Mouse (Mus musculus) kidney, adult 8-10 months (tissue): ENCODE results near the gene Msrb3.

Source experiments
- DNase-seq, 2 experiments: peaks; one replicate each; pipeline ENCODE4 v3.0.0; 2022

The Msrb3 gene

DNA sequence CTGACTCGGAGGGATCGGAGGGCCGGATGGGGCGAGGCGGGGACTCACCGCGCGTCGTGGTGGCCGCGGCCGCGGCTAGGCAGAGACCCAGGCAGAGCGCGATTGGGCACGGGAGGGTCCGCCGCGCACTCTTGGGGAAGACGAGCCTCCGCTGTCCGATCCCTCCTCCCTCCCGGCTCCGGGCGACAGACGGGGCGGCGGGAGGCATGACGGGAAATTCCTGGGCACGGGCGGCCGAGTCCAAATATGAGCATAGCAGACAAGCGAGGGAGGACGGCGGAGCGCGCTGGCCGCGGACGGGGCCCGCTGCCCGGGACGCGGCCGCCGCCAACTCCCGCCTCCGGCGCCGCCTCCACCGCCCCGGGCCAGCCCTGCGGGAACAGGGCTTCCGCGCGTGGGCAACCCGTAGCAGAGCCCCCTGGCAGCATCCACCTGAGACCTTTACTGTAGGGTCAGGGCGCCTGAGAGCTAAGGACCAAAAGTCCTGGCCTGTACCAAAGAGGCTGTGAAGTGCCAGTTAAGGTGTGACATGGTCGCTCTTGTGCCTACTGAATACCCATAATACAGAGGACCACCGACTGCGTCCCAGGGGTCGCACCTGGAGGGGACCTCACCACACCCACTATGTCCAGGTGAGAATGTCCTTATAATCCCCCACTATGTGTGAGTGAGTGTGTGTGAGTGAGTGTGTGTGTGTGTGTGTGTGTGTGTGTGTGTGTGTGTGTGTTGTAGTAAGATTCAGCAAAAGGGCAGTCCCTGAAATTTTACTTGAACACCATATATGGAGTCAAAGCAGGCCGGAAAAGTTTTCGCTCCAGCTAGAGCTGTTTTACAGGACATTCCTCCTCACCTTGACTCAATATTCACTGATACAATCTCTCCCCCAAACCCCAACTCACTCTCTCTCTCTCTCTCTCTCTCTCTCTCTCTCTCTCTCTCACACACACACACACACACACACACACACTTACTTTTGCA, at the start of gene Msrb3:
TSS of gene Msrb3 (minus strand) at position 317 of the 978 bp plus-strand sequence.
- peak; percentile 75 to 77 for DNase-seq

DNA sequence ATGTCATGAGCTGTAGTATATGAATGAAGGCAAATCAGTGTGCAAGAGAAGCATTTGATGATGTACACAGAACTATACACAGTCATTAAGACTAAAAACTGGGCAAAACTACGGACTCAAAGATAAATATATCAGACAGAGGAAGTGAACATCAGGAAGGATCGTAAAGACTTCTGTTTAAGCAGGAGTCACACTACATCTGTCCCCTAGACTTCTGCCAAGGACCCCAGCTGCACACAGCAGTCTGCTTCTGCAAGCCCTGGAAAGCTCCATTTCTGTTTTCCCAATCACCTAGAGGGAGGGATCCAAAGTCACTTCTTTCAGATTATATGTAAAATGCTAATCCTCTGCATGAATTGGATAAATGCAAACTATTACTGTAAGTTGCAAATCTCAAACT, 49.6 kb upstream of the Msrb3 start:
- no peak for DNase-seq

DNA sequence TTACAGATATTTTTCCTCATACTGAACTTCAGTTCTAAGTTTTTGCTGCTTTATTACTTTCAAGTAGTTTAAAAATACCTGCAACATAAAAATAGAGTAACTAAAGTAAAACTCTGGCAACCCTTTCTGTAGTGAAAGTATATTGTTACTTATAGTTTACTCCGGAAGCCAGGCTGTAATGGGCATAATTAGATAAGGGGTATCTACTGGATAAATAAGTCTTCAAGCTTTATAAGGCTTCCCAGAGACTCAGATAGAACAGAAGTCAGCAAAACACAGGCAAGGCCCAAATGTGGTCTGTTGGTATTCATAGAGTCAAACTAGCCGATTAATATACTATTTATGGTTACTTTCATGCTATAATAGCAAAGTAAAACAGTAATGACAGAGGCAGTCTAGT, 48.9 kb upstream of the Msrb3 start:
- no peak for DNase-seq

DNA sequence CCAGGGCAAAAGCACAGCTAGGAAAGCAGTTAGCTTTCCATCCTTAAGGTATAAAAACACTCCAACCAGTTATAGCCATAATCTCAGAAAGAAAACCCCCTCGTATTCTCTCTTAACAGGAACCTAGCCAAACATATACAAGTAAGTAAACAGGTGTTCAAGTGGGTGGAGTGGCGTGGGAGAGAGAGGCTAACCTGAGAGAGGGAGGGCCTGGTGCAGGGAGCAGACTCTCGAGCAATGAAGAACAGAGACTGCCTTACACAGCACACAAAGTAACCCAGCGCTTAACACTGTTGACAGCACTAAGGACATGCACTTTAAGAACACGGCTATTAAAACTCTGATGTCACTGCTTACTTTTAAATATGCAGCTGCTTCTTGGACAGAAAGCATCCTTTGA, 47.9 kb upstream of the Msrb3 start:
- no peak for DNase-seq

DNA sequence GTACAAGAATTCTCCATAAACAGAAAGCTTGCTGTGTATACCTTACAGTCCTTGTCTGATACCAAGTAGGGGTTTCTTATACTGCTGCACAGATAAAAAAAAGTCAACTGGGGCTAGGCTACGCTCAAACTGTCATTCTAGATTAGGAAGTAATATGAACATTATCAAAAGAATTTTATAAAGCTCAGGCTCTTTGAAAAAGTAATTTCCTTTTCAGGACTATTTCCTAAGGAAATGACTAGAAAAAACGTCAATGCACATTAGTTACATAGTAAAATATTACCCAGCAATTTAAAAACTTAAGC, 40.0 kb upstream of the Msrb3 start:
- no peak for DNase-seq

DNA sequence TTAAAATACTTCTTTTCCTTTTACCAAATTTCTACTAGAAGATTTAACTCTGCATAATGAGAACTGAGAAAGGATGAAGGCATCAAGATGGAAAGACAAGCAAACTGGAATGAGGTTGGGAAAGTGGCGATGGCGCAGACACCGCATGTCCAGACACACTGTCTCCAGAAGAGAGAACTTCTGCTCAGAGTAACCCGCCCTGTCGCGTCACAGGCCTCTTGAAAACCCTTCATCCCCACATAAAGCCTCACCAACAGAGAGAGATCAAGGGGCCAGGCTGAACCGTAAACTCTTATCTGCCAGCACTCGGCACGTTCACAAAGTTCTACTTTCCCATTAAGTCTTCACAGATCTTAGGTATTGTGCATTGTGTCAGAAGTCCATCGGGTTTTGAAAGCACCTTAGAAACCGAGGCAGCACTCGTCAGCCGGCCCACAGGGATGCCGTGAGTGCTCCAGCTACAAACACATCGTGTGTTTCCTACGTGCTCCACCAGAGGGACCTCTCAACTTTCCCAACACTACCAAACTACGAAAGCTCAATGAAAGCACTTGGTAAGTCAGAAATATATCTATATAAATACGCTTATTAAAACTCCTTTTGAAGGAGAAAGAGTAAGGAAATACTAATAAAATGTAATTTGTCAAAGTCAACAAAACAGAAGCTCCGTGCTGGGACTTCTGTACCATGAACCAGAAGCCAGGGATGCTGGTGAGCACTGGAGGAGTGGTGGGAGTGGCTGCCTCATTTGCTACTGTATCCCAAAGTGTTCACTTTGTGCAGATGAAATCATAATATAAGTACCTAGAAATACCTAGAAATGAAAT, 39.4 kb upstream of the Msrb3 start:
- DNase-seq, result peak; percentile 11 to 51

DNA sequence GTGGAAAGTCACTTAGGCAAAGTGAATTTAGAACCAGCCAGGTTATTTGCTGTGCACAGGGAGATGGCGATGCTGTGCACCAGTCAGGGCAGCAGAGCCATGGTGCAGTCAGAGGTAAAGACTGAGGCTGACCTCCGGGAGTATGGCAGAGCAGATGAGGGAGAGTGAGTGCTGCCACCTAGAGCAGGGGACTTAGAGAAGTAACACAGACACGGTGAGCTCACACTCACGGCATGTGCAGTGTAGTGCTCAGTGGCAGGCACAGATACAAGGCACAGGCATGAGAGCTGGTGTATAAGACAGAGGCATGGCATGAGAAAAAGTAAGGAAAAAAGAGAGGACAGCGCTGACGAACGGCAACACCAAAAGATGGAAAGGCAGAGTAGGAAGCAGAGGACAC, 30.6 kb upstream of the Msrb3 start:
- DNase-seq, result no peak

DNA sequence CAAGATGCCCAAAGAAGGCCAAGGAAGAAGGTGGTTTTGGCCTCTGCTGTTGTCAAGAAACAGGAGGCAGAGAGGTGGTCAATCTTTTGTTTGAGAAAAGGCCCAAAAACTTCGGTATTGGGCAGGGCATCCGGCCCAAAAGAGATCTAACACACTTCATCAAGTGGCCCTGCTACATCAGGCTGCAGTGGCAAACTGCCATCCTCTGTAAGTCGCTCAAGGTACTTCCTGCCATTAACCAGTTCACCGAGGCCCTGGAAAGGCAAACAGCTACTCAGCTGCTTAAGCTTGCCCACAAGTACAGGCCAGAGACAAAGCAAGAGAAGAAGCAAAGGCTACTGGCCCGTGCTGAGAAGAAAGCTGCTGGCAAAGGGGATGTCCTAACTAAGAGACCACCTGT, 29.3 kb upstream of the Msrb3 start:
- no peak for DNase-seq

DNA sequence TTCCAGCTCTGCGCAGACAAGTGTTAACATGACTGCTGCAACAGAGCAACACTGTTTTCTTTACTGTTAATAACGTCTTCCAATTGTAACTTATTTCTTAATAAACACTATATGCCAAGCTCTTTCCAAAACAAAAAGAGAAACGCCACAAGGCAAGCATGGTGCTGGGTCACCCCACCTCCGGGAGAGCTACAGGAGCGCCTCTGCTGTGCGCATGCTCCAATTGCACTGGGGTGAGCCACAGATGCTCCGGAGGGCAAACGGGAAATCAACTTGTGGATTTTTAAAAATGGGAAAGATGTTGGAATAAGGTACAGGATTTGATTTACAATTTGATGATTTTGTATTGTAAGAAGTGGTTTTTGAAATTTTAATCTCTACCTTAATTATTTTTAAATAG, 27.3 kb upstream of the Msrb3 start:
- no peak for DNase-seq

DNA sequence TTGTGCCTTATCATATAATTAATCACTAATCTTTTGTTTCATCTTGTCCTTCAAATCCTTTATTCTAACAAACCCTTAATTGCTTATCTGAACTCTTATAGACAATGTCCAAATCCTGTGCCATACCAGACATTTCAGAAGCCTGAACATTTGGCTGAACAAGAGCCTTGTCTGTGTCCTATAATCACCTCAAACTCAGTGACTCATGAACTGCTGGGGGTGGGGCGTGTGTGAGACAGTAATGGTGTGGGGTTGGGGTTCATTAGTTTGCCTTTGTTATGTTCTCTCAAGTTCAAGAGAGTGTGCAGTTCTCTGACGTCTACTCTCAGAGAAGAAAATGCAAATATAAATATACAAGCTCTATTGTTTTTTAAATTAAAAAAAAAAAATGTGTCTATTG, 22.6 kb upstream of the Msrb3 start:
- no peak for DNase-seq

DNA sequence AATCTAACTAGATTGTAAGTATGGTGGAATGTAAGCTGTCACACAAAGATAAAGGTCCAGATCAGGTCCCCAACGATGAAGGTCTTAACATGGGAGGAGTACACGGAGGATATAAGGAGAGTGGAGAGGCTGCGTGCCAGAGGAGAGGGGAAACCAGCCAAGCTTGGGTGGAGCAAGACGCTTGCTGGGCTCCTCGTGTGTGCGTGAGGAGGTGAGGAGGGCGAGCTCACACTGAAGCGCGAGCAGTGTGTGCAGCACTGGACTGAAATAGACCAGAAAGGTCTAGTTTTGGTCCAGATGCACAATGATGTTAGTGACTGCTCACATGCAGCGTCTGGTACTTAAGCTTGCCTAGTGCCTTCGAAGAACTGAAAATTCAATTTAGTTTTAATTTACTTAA, 21.7 kb upstream of the Msrb3 start:
- DNase-seq, result no peak

DNA sequence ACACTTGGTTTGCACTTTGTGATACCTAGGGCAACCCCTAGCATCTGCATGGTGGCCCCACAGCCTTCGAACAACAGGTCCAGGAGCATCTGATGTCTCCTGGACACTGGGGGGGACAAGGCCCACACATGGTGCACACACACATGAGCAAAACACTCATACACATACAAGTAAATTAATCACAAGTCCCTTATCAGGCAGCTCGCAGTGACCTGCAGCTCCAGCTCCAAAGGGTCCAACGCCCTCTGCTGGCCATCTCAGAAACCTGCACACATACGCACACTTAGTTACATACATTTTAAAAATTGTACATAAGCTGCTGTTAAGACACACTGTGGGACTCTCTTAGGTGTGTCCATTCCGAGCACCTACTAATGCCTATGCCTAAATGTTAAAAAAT, 17.3 kb upstream of the Msrb3 start:
- DNase-seq, result no peak

DNA sequence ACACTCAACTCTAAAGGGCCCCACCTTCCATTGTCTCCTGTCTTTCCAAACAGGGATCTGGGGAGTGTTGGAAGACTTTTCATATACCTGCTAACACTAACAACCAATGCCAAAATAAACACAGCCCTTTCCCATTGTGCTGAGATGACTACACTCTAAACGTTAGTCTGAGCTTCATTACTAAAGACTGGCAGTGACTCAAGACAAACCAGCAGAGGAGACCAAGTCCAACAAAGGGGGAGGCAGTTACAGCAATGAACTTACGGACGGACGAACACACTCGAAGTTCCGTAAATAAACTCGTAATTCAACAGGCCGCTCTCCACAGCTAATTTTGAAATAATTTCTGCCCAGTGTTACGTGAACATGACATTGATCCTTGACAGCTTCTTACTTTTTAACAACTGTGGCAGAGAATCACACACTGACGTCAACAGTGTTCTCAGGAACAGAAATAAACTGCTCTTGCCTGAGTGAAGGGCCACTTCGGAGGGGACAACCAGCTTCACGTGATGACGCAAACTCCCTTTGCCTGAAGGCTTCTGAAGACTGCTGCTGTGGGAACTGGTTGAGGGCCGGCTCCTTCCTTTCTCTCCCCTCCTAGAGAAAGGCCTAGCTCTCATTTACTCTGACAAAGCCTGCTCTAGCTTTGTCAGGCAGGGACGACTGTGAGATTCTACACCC, 16.2 kb upstream of the Msrb3 start:
- DNase-seq, result peak in 1 of 2 experiments; percentile 5

DNA sequence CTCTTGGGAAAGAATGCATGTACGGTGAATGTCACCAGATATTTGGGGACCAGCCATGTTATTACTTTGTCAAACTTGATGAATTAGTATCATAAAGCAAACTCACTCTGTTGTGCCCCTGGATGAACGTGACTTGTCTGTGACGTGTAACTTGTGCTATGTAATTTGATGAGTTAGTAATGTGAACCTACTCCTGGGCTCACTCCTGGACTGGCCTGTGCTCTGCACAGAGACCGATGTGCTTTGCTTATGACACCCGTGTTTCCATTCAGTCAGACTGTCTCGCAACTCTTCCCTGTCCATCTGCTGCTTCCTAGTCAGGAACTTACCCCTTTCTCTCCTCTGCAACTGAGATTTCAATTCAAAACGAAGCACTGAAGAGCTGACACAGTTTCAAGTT, 15.4 kb upstream of the Msrb3 start:
- no peak for DNase-seq

DNA sequence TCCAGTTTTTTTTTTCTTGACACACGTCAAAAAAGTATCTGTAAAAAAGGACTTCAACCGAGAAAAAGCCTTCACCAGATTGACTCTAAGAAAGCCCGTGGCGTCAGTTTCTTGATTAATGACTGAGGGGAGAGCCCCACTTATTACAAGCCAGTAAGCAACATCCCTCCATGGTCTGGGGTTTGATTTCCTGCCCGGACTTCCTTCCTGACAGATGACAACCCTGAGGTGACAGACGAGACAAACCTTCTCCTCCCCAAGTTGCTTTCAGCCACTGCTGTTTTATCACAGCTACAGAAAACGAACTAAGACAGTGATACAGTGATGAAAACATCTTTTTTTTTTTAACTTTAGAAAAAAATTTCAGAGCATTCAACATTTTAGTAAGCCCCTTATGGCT, 14.9 kb upstream of the Msrb3 start:
- no peak for DNase-seq

DNA sequence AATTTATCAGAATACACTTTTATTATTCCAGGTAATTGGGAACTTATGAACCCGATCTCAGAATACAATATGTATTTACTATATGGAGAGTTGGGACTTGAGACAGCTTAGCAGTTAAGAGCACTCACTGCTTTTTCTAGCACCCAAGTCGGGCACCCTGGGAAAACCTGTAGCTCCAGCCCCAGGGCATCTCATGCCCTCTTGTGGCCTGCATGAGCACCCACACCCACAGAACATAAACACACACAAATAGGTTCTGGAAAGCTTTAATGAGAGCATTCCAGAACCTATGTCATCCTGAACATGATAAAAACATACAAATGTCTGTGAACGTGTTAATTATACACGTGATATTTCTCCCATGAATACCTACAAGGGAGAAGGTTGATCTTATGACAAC, 13.1 kb upstream of the Msrb3 start:
- DNase-seq, result no peak

DNA sequence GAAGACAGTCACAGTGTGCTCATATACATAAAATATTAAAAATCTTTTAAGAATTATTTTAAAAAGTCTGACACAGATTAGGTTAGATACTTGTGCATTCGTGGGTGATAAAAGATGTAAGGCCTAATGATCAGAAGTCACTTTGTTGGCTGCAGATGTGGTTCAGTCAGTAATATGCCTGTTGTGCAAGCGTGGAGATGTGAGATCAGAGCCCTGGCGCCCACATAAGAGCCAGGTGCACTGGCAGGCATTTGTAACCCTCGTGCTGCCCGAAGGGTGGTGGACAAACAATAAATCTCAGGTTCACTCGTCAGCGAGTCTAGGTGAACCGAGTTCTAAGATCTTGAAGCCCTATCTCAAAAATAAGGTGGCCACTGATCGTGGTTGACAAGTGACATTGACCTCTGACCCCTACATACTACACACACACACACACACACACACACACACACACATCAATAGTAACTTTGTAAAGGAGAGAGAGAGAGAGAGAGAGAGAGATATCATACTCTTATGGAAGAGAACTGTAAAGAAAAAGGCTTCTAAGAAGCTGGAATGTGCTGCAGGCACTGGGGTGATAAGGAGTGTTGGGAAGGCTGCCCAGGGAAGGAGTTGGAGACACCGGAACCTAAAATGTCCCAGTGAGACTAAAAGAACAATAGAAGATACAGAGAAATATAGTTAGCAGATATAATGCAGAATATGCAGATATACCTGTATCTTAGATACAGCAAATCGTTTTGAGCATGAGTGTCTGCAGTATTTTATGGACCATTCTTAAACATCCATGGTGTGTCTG, 10.1 kb upstream of the Msrb3 start:
- no peak for DNase-seq

DNA sequence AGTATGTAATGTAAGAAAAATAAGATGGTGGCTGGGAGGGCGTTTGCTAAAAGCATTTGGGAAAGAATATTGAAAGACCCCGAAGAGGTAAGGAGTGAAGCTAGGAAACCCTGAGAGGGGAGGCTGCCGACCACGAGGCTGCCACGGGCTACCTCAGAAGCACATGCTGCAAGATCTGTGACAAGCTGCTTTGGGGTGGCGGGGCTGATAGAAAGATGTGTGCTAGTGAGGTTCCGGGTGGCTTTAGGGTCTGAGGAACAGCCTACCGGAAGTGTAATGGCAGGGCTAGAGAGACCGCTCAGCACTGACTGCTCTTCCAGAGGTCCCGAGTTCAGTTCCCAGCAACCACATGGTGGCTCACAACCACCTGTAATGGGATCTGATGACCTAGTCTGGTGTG, 5.8 kb upstream of the Msrb3 start:
- DNase-seq, result no peak

DNA sequence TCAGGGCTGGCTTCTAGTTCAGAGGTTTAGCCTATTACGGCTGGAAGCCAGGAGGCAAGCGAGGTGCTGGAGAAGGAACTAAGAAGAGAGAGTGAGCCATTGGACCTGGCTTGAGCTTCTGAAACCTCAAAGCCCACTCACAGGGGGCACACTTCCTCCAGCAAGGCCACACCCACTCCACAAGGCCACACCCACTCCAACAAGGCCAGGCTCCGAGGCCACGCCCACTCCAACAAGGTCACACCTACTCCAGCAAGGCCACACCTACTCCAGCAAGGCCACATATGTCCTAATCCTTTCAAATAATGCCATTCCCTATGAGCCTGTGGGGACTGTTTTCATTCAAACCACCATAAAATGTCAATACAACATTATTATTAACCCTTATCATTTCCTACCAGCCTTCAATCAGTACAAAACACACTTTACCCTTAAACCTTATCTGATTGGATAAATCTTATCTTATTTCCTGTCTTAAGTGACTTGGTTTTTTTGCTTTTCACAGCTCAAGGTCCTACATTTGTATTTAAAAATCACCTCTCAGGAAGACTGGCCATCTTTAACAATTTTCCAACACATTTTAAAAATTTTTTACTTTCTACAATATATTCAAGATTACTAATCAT, 5.1 kb upstream of the Msrb3 start:
- DNase-seq, result no peak

DNA sequence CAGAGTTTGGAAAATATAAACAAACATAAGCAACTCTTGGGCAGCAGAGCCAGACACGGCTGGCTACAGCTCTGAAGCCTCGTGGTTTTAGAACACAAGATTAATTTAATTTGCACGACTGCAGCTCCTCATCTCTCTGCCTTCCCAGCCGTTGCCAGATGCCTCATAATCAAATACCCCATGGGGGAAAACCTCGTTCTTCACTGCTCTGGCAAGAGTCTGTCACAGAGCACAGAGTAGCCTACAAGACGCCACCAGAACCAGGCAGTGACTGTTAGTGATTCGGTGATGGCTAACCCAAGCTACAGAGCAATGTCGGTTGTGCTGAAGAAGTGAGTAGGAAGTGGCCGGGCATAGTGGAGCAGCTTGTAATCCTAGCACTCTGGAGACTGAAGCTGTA, 2.8 kb upstream of the Msrb3 start:
- no peak for DNase-seq

DNA sequence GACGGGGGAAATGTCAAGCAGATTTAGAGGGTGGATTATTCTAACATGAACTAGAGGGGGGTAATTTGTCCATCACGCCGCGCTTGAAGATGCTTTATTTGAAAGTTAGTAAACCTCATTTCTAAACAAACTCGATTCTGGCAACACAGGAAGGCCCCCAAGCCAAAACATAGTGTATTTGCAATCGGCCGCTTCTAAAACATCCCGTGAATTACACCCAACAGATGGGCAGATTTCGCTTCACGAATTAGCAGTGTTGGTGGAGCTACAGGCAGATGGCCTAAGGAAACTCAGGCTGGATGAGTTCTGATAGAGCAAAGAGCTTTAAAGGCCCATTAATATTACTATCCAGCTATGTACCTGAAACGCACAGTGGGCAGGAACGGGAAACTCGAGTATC, 1.2 kb upstream of the Msrb3 start:
- DNase-seq, result no peak

DNA sequence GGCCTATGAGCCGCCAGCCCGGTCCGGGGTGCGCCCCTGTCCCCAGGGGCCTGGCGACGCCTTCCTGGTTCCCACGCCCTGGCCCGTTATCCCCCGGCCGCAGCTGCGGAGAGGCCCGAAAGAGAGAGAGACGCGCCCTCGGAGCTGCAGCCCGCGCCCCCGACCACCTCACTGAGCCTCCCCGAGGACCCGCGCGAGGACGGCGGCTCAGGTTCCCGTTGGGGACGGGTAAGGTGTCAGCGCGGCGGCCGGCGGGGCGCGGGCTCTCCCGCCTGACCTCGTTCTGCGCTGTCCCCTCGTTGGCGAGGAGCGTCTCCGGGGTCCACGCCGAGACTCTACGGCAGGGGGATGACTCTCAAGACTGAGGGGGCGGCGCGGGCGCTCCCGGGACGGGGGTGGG, 544 bp downstream of the Msrb3 start:
- no peak for DNase-seq
